Mouse (Mus musculus) cerebellum, adult 8-10 months (tissue): Measurements from ENCODE around the gene Phxr2.
A peak's percentile ranks its signal among the peaks of the same experiment; 100 is the strongest.

Experiments used
- DNase-seq: peaks from one replicate; pipeline ENCODE4 v3.0.0; 2022

Gene Phxr2

DNA sequence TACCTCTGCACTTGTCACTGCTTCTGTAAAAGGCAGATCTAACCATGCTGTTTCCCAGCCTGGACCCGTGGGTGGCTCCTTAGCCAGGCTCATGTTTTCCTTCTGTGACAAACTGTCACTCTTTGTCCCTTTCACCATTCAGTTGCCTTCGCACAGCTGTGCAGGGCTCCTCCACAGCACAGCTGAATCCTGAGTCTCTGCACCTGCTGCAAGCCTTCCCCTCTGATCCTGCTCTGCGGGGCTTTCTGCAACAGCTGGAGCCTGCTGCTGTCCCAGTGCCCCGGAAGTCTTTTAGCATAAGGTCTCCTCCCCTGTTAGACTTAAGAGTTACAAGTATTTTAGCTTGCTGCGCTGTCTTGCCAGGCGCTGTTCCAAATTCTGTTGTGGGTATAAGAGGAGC lies 6.1 kb upstream of the Phxr2 start:
- DNase-seq = no peak

GRCm38 (mm10) chr10:99131298-99131697 lies 5.2 kb upstream of the Phxr2 start:
- DNase-seq = no peak

- no peak for DNase-seq
Measured at GRCm38 (mm10) chr10:99130611-99131010, 4.5 kb upstream of the Phxr2 start.

DNA sequence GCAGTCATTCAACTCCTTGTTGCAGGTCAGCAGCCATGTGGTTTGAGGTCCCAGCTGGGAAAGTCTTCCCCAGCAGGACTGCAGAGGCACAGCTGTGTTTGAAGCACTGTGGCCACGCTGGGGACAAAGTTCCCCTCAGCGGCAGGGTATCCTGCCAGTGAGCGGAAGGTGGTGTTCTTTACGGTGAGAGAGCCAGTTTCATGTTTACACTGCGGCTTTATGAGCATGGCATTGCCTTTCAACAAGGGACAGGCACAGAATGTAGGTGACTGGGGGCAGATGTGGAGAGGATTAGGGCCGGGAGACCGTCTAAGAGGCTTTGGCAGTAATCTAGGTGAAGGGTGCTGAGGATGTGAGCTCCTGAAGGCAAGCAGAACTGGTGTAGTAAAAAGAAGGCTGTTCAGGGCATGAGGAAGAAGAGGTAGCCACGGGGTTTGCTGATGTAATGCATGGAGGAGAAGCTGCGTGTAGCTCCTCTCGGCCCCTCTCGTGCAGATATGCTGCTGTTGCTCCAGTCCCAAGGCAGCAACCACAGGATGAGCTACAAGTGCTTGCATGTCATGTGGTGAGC lies 1.7 kb upstream of the Phxr2 start:
- DNase-seq = no peak

GRCm38 (mm10) chr10:99126954-99127353 lies 829 bp upstream of the Phxr2 start:
- no peak for DNase-seq

DNA sequence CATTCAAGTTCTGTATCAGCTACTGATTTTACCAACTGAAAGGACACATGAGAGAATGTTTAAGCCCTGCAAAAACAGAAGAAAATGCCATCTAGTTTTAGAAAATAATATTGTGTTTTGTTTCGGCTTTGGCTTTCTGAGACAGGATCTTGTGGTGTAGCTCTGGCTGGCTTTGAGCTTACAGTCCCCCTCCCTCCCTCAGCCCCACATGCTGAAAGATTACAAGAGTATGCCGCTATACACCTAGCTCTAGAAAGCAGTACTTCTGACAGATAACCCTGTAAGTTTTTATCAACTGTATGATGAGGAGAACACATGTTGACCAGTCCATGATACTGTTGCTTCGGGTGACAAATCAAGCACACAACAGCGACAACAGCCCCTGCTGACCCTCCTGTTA lies 6.7 kb downstream of the Phxr2 start:
- DNase-seq = no peak

- no peak for DNase-seq
Measured at GRCm38 (mm10) chr10:99118697-99119096, 7.4 kb downstream of the Phxr2 start.

DNA sequence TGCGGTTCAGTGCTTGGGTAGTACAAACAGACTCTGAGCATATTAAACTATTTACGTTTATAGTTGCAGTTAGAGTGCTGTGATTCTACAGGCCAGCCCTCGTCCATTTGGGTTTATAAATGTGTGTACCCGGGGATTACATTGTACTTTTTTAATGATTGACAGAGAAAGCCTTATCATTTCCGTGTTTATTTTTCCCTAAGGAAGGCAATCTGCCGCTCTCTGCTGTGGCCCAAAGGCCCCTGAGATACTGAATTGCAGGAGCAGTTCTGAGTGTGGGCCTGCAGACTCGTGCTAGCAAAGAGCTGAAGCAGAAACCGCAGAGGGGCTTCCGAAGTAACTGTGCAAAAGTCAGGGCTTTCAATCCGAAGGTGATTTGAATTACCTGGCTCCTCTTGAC lies 8.2 kb downstream of the Phxr2 start:
- no peak for DNase-seq

GRCm38 (mm10) chr10:99116650-99117615 lies 9.2 kb downstream of the Phxr2 start:
- DNase-seq = no peak

GRCm38 (mm10) chr10:99116237-99116632 lies 9.9 kb downstream of the Phxr2 start:
- DNase-seq = no peak

GRCm38 (mm10) chr10:99115471-99116236 lies 10.5 kb downstream of the Phxr2 start:
- no peak for DNase-seq

GRCm38 (mm10) chr10:99114295-99114694 lies 11.8 kb downstream of the Phxr2 start:
- DNase-seq = no peak

- no peak for DNase-seq
Measured at GRCm38 (mm10) chr10:99113533-99113932, 12.6 kb downstream of the Phxr2 start.

GRCm38 (mm10) chr10:99108431-99108982 lies 17.6 kb downstream of the Phxr2 start:
- DNase-seq = no peak

- DNase-seq = peak; percentile 40
Measured at GRCm38 (mm10) chr10:99107964-99108363, 18.2 kb downstream of the Phxr2 start, which contains the start of gene Galnt4. Gene Galnt4 (plus strand): TSS chr10:99108159.

- DNase-seq = peak; percentile 83
Measured at GRCm38 (mm10) chr10:99106703-99107631, 19.2 kb downstream of the Phxr2 start, which contains the start of gene Poc1b. Gene Poc1b (plus strand): TSS chr10:99107036.

DNA sequence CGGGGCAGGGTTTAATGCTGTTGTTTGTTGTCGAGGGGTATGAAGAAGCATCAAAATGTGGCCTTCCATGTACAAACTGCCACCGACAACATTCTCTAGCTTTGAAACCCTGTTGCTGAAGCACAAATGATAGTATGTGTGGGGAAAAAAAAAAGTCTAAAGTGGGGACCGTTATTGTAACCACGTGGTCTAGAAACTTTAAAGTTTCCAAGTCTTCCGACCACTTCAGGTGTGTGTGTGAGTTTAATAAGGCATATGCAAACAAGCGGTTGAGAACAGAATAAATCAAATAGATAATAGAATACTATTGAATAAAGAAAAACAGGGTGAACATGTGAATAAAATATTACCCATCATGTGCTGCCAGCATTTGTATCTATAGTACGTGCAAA lies 19.8 kb downstream of the Phxr2 start:
- no peak for DNase-seq

GRCm38 (mm10) chr10:99105522-99105921 lies 20.6 kb downstream of the Phxr2 start:
- DNase-seq = no peak

DNA sequence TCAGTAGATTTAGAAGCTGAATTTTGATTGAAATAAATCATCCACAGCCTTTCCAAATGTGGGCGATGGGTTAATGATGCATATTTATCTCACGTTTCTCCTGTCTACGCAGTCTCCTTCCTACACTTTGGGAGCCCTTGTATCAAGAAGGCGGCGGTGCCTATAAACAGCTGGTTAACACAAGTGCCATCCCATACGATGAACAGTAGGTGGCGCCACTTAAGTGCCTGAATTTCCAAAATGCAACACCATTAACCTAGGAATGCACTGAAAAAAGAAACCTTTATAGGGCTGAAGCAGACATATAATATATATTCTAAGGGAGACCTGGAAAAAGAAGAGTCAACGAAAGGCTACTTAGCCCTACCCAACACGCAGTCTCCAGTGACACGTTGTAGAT lies 28.8 kb downstream of the Phxr2 start:
- peak; percentile 38 for DNase-seq

DNA sequence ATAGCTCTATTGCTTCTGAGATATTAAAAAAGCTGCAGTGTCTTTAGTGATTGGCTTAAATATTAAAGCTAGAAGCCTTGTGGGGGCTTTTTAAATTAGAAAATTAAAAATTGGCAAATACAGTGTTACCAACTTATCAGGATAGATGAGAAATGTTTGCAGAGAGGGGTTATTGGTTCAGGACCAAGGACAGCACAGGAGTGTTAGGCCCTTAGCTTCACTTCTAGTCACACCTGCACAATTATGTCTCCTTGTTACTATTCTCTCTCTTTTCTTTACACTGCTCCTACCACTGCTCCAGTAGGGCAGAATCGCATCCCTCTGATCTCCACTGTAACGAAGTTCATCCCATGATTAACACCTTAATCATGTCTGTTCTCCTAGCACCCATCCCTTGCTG lies 31.0 kb downstream of the Phxr2 start:
- DNase-seq = no peak

- DNase-seq = no peak
Measured at GRCm38 (mm10) chr10:99093364-99093763, 32.8 kb downstream of the Phxr2 start.

GRCm38 (mm10) chr10:99089906-99090305 lies 36.2 kb downstream of the Phxr2 start:
- DNase-seq = no peak
